Mouse (Mus musculus) right cerebral cortex, postnatal 4 days (tissue): ENCODE results near the gene Cspg5.
A peak's percentile ranks its signal among the peaks of the same experiment; 100 is the strongest.

Experiments
- DNase-seq: peaks from one replicate; pipeline ENCODE4 v3.0.0-alpha.2; 2022

The Cspg5 gene

DNA sequence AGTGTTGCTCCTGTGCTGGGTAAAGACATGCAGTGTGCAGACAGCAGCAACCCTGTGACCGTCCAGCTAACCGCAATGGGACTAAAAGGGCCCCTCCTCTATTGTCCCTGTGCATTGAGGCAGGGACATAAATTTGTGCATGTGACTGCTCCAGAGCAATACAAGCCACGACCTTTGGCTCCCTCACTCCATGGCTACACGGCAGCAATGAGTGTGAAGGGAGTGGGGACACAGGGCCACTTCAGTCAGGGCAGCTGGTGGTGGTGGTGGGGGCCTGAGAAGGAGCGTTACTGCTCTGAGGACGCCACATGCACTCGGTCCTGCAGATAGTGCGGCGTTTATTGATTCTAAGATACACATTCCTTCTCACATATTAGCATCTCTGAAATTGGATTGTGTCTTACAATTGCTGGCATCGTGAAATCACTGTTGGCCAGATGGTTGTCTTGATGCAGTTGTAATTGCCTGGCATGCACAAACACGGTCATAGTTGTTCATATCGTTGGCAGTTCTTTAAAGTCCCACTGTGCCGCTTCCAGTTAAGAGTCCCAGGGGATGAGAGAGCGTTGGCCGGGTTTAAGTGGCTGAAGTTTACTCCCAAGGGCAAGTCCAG is 11.9 kb downstream of the Cspg5 start:
- DNase-seq = no peak

- DNase-seq = no peak
These were observed 15.1 kb downstream of the Cspg5 start for GRCm38 (mm10) chr9:110258646-110259045.

DNA sequence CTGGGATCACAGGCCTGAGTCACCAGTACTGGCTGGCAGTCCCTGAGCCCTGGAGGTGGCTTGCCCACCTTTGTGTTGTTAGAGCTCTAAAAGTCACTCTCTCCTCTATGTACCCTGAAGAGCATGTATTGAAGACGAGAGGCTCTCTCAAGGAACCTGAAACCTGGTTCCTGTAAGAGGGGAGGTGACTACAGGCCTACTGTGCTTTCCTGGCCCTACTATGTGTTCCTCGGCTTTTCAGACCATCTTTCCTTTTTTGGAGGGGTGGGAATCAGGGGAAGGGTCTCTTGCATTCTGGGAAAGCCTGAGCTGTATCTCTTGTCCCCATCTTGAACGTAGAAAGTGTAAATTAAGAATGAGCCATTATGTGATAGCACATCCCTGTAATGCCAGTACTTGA is 15.5 kb downstream of the Cspg5 start:
- no peak for DNase-seq

GRCm38 (mm10) chr9:110263181-110263580 is 19.6 kb downstream of the Cspg5 start:
- DNase-seq = no peak

- DNase-seq = no peak
These were observed 21.4 kb downstream of the Cspg5 start for GRCm38 (mm10) chr9:110264991-110265390.

DNA sequence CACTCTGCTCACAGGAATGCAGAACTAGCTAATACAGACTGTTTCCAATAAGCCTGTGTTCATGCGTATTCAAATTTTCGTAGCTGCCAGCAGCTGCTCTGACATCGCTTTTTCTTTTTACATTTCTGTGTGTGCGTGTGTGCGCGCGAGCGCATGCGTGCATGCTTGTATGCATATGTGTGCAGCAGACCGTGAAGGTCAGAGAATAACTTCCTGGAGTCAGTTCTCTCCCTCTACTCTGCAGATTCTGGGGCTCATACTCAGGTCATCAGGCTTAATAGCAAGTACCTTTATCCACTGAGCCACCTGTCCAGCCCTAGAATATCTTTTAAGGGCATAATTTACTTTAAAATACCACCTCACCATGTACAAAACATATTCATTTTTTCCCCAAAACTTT is 24.8 kb downstream of the Cspg5 start:
- no peak for DNase-seq

DNA sequence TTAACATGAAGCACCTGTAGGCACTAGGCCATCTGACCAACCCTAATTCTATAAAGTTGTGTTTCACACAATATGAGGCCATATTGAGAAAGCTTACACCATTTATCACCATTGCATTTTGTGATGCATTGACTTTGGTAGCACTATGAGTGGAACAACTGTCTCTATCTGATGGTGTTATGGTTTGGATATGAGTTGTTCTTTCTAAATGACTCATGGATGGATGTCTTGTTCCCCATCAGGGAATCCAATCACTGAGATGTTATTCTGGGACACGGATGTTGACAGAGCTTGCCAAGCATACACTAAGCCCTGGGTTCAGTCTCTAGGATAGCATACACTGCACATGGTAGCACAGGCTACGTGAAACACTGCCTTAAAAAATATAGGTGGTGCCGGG is 28.7 kb downstream of the Cspg5 start:
- DNase-seq = no peak

DNA sequence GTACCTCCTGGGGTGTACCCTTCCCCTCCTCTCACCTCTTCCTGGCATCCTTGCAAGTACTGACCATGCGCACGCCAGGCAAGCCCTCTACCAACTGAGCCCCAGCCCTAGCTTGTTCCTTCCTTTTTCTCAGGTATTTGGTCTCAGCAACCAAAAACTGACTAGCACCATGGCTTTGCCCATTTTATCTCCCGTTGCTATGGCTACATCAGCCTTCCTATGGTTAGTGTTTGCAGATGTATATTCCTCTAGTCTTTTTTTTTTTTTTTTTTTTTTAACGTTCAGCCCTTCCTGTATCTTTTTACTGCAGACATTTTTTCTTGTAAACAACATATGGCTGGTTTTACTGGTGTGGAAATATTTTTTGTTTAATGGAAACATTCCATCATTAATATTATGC is 29.9 kb downstream of the Cspg5 start:
- no peak for DNase-seq

- no peak for DNase-seq
These were observed 32.3 kb downstream of the Cspg5 start for GRCm38 (mm10) chr9:110275882-110276281.

GRCm38 (mm10) chr9:110277431-110277881 is 33.9 kb downstream of the Cspg5 start:
- peak; percentile 50 for DNase-seq

DNA sequence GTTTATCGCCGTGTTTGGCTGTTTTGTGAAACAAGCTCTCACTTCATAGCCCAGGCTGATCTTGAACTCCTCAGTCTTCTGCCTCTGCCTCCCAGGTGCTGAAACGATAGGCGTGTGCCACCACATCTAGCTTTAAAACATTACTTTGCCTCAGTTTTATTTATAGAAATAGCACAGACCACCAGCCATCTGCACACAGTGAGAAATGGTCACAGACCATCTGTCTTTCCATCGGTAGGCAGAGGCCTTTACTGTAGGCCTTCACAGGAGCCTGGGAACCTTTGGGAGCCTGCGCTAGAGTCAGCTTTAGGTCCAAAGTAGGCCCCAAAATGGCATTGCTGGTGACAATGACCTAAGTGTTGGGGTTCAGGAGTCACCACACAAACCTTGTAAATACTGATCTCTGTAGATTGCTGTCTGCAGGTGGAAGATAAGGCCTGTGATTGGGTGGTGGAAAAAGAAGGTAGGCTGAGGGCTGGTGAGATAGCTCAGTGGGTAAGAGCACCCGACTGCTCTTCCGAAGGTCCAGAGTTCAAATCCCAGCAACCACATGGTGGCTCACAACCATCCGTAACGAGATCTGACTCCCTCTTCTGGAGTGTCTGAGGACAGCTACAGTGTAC is 40.6 kb downstream of the Cspg5 start:
- no peak for DNase-seq

DNA sequence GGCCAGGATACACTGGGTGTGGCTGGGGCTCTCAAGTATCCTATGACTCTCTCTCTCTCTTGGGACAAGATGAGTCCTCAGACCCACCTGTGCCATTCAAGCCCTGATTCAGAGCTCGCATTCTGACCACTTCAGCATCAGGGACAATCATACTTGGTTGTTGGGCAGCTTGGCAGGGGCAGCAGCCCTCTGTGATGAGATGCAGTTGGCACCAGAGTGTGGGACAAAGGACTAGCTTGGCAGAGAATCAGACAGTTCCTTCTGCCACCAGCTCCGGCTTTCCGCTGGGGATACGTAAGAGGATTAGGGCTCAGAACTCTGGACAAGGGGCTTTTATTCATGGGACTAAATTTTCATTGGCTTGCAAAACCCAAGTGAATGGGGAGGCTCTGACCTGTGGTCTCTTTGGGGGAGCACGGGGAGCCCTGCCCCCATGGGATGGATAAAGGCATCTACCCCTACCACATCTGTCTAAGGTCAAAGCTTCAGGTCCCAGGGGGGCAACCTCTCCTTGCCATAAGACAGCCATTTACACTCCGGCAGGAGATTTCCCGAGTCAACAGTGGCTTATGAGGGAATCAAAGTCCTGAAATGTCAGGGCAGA is 43.8 kb downstream of the Cspg5 start:
- peak; percentile 29 for DNase-seq

DNA sequence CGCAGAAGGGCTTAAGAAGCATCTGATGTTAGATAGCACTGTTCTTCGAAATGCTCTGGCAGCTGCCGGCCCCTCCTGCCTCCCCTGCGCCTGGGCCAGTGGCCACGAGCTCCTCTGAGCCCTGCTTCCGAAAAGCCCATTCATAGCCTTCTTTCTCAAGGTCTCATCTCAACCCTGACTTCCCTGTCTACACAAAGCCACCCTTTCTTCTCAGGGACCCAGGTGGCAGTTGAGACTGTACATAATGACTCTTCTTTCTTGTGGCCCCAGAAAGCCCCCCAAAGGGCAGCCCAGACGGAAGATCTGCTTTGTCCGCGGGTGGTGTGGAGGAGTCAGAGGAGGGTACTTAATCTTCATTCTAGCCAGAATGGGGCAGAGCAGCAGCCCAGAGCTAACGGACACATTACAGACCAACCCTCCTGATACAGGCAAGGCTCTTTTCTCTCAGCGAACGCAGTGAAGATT is 49.7 kb downstream of the Cspg5 start:
- DNase-seq = no peak

- no peak for DNase-seq
These were observed 50.4 kb downstream of the Cspg5 start for GRCm38 (mm10) chr9:110293873-110294415.

- no peak for DNase-seq
These were observed 51.2 kb downstream of the Cspg5 start for GRCm38 (mm10) chr9:110294786-110295185.

DNA sequence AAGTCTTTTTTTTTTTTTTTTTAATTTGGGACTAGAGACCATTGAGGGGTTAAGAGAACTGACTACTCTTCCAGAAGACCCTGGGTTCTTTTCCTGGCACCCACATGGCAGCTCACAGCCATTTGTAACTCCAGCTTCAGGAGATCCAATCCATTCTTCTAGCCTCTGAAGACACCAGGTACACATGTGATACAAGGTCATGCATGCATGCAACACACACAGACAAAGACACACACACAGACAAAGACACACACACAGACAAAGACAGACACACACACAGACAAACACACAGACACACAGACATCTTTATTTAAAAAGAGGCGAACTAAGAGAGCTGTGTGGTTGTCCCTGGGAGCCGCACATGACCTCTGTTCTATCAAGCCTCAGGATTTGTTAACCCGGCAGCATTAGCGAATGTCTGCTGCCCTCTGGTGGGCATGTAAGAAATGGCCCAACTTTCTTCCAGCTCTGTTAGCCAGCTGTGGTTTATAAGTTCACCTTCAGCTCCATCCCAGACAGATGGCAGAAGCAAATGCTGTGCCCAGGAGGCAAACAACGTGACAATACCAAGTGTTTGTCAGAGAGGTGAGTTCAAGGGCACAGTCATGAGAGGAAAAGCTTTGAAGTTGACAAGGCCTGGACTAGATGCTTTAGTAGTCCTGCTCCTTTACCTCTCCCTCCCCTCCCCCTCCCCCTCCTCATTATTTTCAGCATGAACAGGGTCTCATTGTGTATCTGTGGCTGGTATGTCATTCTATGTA is 53.5 kb downstream of the Cspg5 start:
- peak; percentile 88 for DNase-seq

- DNase-seq = no peak
These were observed 60.9 kb downstream of the Cspg5 start for GRCm38 (mm10) chr9:110304516-110304915.

DNA sequence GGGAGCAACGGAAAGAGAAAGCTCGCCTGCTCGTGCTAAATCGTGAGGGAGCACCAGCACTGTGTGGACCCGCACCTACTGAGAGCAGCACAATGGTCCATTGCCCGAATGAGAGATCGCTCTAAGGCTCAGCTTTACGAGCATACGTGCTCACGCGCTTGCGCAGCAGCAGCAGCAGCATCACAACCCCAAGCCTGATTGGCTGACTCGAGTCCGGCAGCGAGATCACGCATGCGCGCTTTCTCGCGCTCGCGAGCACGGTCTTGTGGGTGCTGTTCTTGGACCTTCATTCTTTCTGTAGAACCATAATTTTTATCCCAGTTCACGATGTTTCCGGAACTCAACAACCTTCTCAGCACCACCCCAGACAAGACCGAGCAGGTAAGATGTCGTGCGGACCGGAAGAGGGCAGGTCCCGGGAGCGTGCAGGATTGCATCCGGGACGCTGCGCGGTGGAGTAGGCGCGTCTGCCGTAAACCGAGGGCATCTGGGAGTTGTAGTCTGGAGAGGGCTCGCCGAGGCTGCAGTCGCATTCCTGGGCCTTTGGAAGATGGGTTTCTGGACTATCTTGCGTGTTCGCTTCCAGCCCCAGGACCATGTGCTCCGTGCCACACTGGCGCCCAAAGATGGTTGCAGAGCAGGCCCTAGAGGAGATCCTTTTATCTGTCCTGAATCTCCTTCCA is 61.5 kb downstream of the Cspg5 start, which contains the start of gene Elp6:
Gene Elp6 (plus strand): TSS at position 205 of the 683 bp plus-strand sequence.
- DNase-seq = peak; percentile 87

GRCm38 (mm10) chr9:110306371-110306770 is 62.8 kb downstream of the Cspg5 start:
- no peak for DNase-seq
